Mouse (Mus musculus) heart, postnatal 0 days (tissue): ENCODE results near the gene Tmem159. TPM values are rescaled to one million over a fixed set of nuclear protein-coding genes. Genes with fewer than 3 reads are reported as not detected.
A peak's percentile ranks its signal among the peaks of the same experiment; 100 is the strongest.

Experiments used
- ATAC-seq: fragments of 200-750 bp; cut with Nextera tagmentation; 2 replicates; pipeline ENCODE4 v1.8.0; 2017; ENCODE audit warnings: low read depth, moderate number of reproducible peaks, moderate library complexity; ENCODE audit not compliant: insufficient read depth
- DNase-seq: peaks from one replicate; pipeline ENCODE4 v3.0.0-alpha.2; 2016; ENCODE audit warnings: low spot score
- H3K27ac ChIP-seq: fragments of 300-500 bp; sonication (generic); 2 replicates; pipeline ENCODE4 v1.5.1; 2014; ENCODE audit warnings: low read depth, mild to moderate bottlenecking
- H3K27me3 ChIP-seq: fragments of 300-500 bp; sonication (generic); 2 replicates; pipeline ENCODE4 v1.6.1; 2014; ENCODE audit warnings: low read length, mixed read lengths; ENCODE audit not compliant: control insufficient read depth, insufficient read depth
- H3K36me3 ChIP-seq: fragments of 300-500 bp; sonication (generic); replicated peaks from 2 replicates; pipeline ENCODE4 v1.6.1; 2014; ENCODE audit warnings: low read length, mixed read lengths; ENCODE audit not compliant: control insufficient read depth, insufficient read depth
- H3K4me1 ChIP-seq: fragments of 300-500 bp; sonication (generic); 2 replicates; pipeline ENCODE4 v1.6.1; 2014; ENCODE audit warnings: antibody characterized with exemption; ENCODE audit not compliant: control insufficient read depth, insufficient read depth
- H3K4me2 ChIP-seq: fragments of 300-500 bp; sonication (generic); 2 replicates; pipeline ENCODE4 v1.6.1; 2014; ENCODE audit warnings: low read depth, mild to moderate bottlenecking, low read length, moderate library complexity
- H3K4me3 ChIP-seq: fragments of 300-500 bp; sonication (generic); 2 replicates; pipeline ENCODE4 v1.5.1; 2014; ENCODE audit warnings: low read depth, low read length
- H3K9ac ChIP-seq: fragments of 300-500 bp; sonication (generic); replicated peaks from 2 replicates; pipeline ENCODE4 v1.6.1; 2014; ENCODE audit warnings: low read depth, low read length, mixed read lengths
- H3K9me3 ChIP-seq: fragments of 300-500 bp; sonication (generic); replicated peaks from 2 replicates; pipeline ENCODE4 v1.6.1; 2016; ENCODE audit warnings: low read length; ENCODE audit not compliant: control insufficient read depth
- CTCF ChIP-seq: IDR thresholded peaks from 2 replicates; pipeline ENCODE4 v1.5.1; 2016; ENCODE audit warnings: antibody characterized with exemption, control low read depth, low read depth
- EP300 ChIP-seq: IDR thresholded peaks from 2 replicates; pipeline ENCODE4 v1.6.1; 2016; ENCODE audit warnings: antibody characterized with exemption, low read depth
- WGBS: fragments of 180-500 bp; shearing (Covaris S2); extraction: QIAGEN DNeasy Blood & Tissue Kit; methylation state at CpG from one replicate; pipeline ENCODE4 v1.1.7; 2014; 5-methylcytosine and 5-hydroxymethylcytosine counted together
- polyA plus RNA-seq: library from polyadenylated mRNA; unstranded; fragments of >200 nt; fragmentation: Nextera tagmentation; extraction: Ambion mirVana; gene quantifications from 2 replicates; pipeline ENCODE4 v1.2.1, GENCODE M21; 2015
- total RNA-seq: library from RNA; depleted of rRNA; stranded (reverse); fragments of >200 nt; gene quantifications from 2 replicates; pipeline ENCODE4 v1.2.3, GENCODE M21; 2014; ENCODE audit warnings: low replicate concordance

Gene Tmem159
- total and polyA plus RNA-seq, 2 experiments from 2014 or later: 20.6 to 24.7 TPM

GRCm38 (mm10) chr7:120069164-120069563, 33.0 kb upstream of the Tmem159 start:
- TF ChIP-seq EP300 (no peak), CTCF (no peak)
- no peaks in the 10 kb centered on the region for H3K9me3 ChIP-seq
- H3K4me2 ChIP-seq: no peak overlapping the region
- H3K27me3 ChIP-seq: no peaks in the 10 kb centered on the region
- H3K27ac ChIP-seq: no peak overlapping the region
- no peak overlapping the region for H3K4me3 ChIP-seq
- ATAC-seq (no peak), DNase-seq (no peak)
- WGBS: 13% methylated on average over 3 of the region's 3 CpGs
- no peak overlapping the region for H3K9ac ChIP-seq
- no peaks in the 10 kb centered on the region for H3K36me3 ChIP-seq
- H3K4me1 ChIP-seq: no peaks in the 10 kb centered on the region

GRCm38 (mm10) chr7:120080177-120080576, 22.0 kb upstream of the Tmem159 start:
- no peak for DNase-seq

GRCm38 (mm10) chr7:120093033-120093432, 9.1 kb upstream of the Tmem159 start:
- ATAC-seq (no peak), DNase-seq (no peak)
- no peak overlapping the region for H3K9ac ChIP-seq
- H3K36me3 ChIP-seq: no peaks in the 10 kb centered on the region
- no peaks in the 10 kb centered on the region for H3K9me3 ChIP-seq
- 0 out of 2 replicates have a peak, but pooled peaks cover 4% of the 10 kb centered on the region for H3K4me1 ChIP-seq
- no peak for TF ChIP-seq CTCF
- TF ChIP-seq EP300: no peak
- H3K4me2 ChIP-seq: no peak overlapping the region
- H3K4me3 ChIP-seq: no peak overlapping the region
- H3K27me3 ChIP-seq: no peaks in the 10 kb centered on the region
- WGBS: 53% methylated on average over 5 of the region's 5 CpGs
- H3K27ac ChIP-seq: no peak overlapping the region

More at GRCm38 (mm10) chr7:120080177-120080576, 22.0 kb upstream of the Tmem159 start:
- H3K36me3 ChIP-seq: no peaks in the 10 kb centered on the region
- no peak overlapping the region for H3K4me3 ChIP-seq
- H3K4me1 ChIP-seq: no peaks in the 10 kb centered on the region
- no peak overlapping the region for H3K9ac ChIP-seq
- H3K27me3 ChIP-seq: no peaks in the 10 kb centered on the region
- no peak for ATAC-seq
- no peak overlapping the region for H3K27ac ChIP-seq
- no peak overlapping the region for H3K4me2 ChIP-seq
- WGBS: 74% methylated on average over 3 of the region's 3 CpGs
- H3K9me3 ChIP-seq: no peaks in the 10 kb centered on the region
- TF ChIP-seq EP300: no peak
- TF ChIP-seq CTCF: no peak

GRCm38 (mm10) chr7:120094216-120094615, 7.9 kb upstream of the Tmem159 start:
- no peak for DNase-seq
- ATAC-seq: peak; percentile 36; the same call in 1 of the 2 replicates

GRCm38 (mm10) chr7:120095180-120095579, 7.0 kb upstream of the Tmem159 start, which contains the start of gene Dnah3:
Dnah3 (minus strand) TSS chr7:120095280.
- Histone ChIP-seq H3K4me2 (no peak within 1 kb of the TSS), H3K4me3 (no peak within 1 kb of the TSS), H3K27me3 (no peaks in the 10 kb centered on the region), H3K27ac (no peak within 1 kb of the TSS), H3K36me3 (no peaks in the 10 kb centered on the region), H3K9me3 (no peaks in the 10 kb centered on the region), H3K9ac (no peak within 1 kb of the TSS), H3K4me1 (0 out of 2 replicates have a peak, but pooled peaks cover 4% of the 10 kb centered on the region)
- ATAC-seq: no peak
- no peak for DNase-seq
- 74% methylated on average over 6 of the region's 6 CpGs for WGBS
- TF ChIP-seq EP300: no peak
- TF ChIP-seq CTCF: no peak

More at GRCm38 (mm10) chr7:120094216-120094615, 7.9 kb upstream of the Tmem159 start:
- no peaks in the 10 kb centered on the region for H3K9me3 ChIP-seq
- H3K9ac ChIP-seq: no peak overlapping the region
- no peak overlapping the region for H3K4me2 ChIP-seq
- TF ChIP-seq EP300 (no peak), CTCF (no peak)
- H3K27me3 ChIP-seq: no peaks in the 10 kb centered on the region
- 0 out of 2 replicates have a peak, but pooled peaks cover 4% of the 10 kb centered on the region for H3K4me1 ChIP-seq
- H3K4me3 ChIP-seq: no peak overlapping the region
- whole genome bisulfite sequencing: 13% methylated on average over 3 of the region's 3 CpGs
- H3K27ac ChIP-seq: no peak overlapping the region
- no peaks in the 10 kb centered on the region for H3K36me3 ChIP-seq

- H3K4me2 ChIP-seq: no peak overlapping the region
- WGBS: 6% methylated on average over 7 of the region's 7 CpGs
- DNase-seq (peak; percentile 30), ATAC-seq (0 out of 2 replicates have a peak, but pooled peaks have one; percentile 34)
- H3K27me3 ChIP-seq: no peaks in the 10 kb centered on the region
- no peak overlapping the region for H3K9ac ChIP-seq
- no peak overlapping the region for H3K4me3 ChIP-seq
- TF ChIP-seq CTCF (peak; percentile 61), EP300 (no peak)
- no peak overlapping the region for H3K27ac ChIP-seq
- no peaks in the 10 kb centered on the region for H3K36me3 ChIP-seq
- H3K9me3 ChIP-seq: no peaks in the 10 kb centered on the region
- peaks cover 8% of the 10 kb centered on the region for H3K4me1 ChIP-seq
These were observed 4.3 kb upstream of the Tmem159 start for GRCm38 (mm10) chr7:120097845-120098244.
